Mouse (Mus musculus) spleen, adult 2 months (tissue): ENCODE data around the gene Kat7. TPM values are rescaled to one million over a fixed set of nuclear protein-coding genes. Genes with fewer than 3 reads are reported as not detected.

Source experiments
- DNase-seq, 2 experiments: peaks; one replicate each; pipeline versions ENCODE4 v3.0.0 to v3.0.0-alpha.2; 2012 to 2021; ENCODE audit warnings: low spot score in 2 of 2, low read depth in 1 of 2
- H3K27ac ChIP-seq: fragments of 200-500 bp; 2 replicates; pipeline ENCODE4 v1.5.1; 2012; ENCODE audit warnings: low read length, inconsistent platforms; ENCODE audit not compliant: insufficient read depth
- H3K27me3 ChIP-seq: fragments of 200-500 bp; 2 replicates; pipeline ENCODE4 v1.6.1; 2012; ENCODE audit warnings: mild to moderate bottlenecking, moderate library complexity, low read length, inconsistent platforms; ENCODE audit not compliant: control insufficient read depth, insufficient read depth
- H3K36me3 ChIP-seq: fragments of 200-500 bp; 2 replicates; pipeline ENCODE4 v1.6.1; 2012; ENCODE audit warnings: mild to moderate bottlenecking, low read length, inconsistent platforms; ENCODE audit not compliant: control insufficient read depth, insufficient read depth
- H3K4me1 ChIP-seq: fragments of 200-500 bp; 2 replicates; pipeline ENCODE4 v1.6.1; 2011; ENCODE audit warnings: inconsistent platforms; ENCODE audit not compliant: control insufficient read depth, insufficient read depth, insufficient read length
- H3K4me3 ChIP-seq: fragments of 200-500 bp; 2 replicates; pipeline ENCODE4 v1.5.1; 2011; ENCODE audit warnings: mild to moderate bottlenecking, inconsistent platforms; ENCODE audit not compliant: insufficient read depth, insufficient read length; ENCODE audit errors: extremely low read depth
- CTCF ChIP-seq: fragments of 200-500 bp; IDR thresholded peaks from 2 replicates; pipeline ENCODE4 v1.5.1; 2011; ENCODE audit warnings: mild to moderate bottlenecking, inconsistent platforms; ENCODE audit not compliant: insufficient read depth, insufficient read length, insufficient replicate concordance; ENCODE audit errors: extremely low read depth
- POLR2A ChIP-seq: fragments of 200-500 bp; IDR thresholded peaks from 2 replicates; pipeline ENCODE4 v1.6.1; 2011; ENCODE audit warnings: low read depth, low read length, inconsistent platforms
- WGBS: fragments of 180-500 bp; shearing (Covaris S2); methylation state at CpG from one replicate; pipeline ENCODE4 v1.1.7; 2018; 5-methylcytosine and 5-hydroxymethylcytosine counted together
- polyA plus RNA-seq: library from polyadenylated mRNA; depleted of rRNA; stranded (reverse); fragments of >200 nt; gene quantifications from 2 replicates; pipeline ENCODE4 v1.2.3, GENCODE M21; 2012

Kat7 gene
- polyA plus RNA-seq, 1 experiment = 25.2 TPM

DNA sequence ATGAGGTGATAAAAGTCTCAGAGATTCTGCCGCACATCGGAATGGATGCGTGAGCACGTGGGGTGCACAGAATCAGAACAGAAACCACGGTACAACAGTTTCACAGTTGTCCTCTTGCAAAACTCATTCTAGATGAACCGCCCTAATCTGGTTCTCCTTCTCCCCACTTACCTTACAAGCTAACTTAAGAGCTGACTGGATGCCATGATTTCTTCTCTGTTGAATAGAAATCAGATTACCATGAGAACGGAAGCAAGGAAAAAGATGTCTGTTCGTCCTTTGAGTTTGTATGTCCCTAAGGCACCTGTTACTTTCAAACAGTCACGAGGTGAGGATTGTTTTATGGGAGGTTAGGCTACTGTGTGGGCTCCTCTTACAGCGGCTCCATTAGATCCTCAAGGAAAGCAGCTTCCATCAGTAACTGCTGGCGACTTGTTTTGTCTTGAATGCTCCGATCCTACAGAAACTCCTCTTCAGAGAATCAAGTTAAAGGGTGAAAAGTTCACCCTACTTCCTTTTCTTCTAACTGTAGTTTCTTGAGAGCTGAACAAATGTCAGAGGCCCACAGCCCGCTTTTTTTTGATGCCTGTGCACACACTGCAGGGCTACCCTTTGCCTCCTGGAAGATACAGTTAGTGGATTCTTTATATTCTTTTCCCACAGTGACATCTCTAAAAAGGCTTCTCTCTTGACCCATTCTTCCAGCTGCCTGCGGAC lies 44.3 kb upstream of the Kat7 start:
- peaks cover 49% of the 10 kb centered on the region; the same call in 1 of the 2 replicates for H3K4me1 ChIP-seq

DNA sequence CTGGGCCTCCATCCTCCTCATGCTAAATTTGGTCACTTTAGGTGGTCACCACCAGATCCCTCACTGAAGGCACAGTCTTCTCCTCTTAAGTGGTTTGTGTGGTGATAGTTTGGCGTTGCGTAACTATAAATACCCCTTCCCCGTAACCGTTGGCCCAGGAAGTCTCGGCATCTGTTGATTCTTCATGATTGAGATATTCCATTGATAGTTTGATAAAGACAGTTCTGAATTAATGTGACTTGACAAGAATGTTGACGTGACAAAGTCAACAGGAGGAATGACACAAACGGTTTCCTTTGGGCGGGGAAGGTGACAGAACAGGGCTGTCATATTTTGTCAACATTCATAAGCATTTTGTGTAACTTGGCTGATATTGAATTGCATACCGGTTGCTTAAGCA lies 43.2 kb upstream of the Kat7 start:
- peaks cover 2% of the 10 kb centered on the region; the same call in 1 of the 2 replicates for H3K36me3 ChIP-seq
- H3K27ac ChIP-seq = peak overlapping the region; percentile 17; the same call in 1 of the 2 replicates
- WGBS = 31% methylated on average over 9 of the region's 9 CpGs

More for the DNA sequence above, 44.3 kb upstream of the Kat7 start:
- TF ChIP-seq CTCF (no peak), POLR2A (no peak)
- Histone ChIP-seq H3K36me3 (no peaks in the 10 kb centered on the region), H3K27me3 (no peaks in the 10 kb centered on the region), H3K4me3 (peak overlapping the region; percentile 39), H3K27ac (peak overlapping the region; percentile 89)
- WGBS = 13% methylated on average over 14 of the region's 14 CpGs
- no peak for DNase-seq

DNA sequence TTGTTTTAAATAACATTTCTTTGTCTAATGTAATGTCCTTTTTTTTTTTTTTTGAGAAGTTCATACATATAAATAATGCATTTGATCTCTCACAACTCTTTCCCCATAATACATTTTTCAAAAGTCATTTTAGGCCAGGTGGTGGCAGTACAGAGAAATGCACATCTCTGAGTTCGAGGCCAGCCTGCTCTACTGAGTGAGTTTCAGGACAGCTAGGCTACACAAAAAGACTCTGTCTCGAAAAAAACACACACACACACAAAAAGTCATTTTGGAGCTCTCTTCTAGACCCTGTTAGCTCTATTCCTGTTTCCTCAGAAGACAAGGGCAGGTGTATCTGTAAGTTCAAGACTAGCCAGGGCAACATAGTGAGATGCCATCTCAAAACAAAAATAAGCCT lies 42.6 kb upstream of the Kat7 start:
- no peak for DNase-seq
- Histone ChIP-seq H3K4me1 (peaks cover 44% of the 10 kb centered on the region; the same call in 1 of the 2 replicates), H3K4me3 (no peak overlapping the region), H3K27ac (peak overlapping the region; percentile 17; the same call in 1 of the 2 replicates), H3K27me3 (no peaks in the 10 kb centered on the region), H3K36me3 (peaks cover 4% of the 10 kb centered on the region; the same call in 1 of the 2 replicates)
- 56% methylated on average over 2 of the region's 2 CpGs for WGBS
- TF ChIP-seq CTCF (no peak), POLR2A (no peak)

More for the DNA sequence above, 43.2 kb upstream of the Kat7 start:
- no peak overlapping the region for H3K4me3 ChIP-seq
- H3K27me3 ChIP-seq = no peaks in the 10 kb centered on the region
- no peak for DNase-seq
- TF ChIP-seq POLR2A = no peak
- no peak for TF ChIP-seq CTCF
- H3K4me1 ChIP-seq = peaks cover 48% of the 10 kb centered on the region; the same call in 1 of the 2 replicates

DNA sequence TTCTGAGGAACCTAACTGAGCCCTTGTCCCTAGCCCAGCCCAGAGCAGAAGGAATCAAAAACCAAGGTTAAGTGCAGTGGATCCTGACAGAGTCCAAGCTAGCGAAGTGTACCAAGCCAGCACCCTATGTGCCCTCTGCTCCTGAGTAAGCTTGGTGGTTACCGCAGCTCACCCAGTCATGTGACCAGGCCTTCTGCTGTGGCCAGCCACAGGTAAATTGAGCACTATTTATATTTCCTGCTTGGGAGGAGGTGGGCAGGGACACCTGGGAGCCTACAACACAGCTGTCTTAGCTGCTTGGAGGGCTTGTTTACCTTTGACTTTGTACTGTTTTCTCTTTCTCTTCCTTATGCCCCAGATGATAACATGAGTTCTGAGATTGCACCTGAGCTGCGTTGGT lies 40.9 kb upstream of the Kat7 start:
- WGBS = 48% methylated on average over 3 of the region's 3 CpGs

DNA sequence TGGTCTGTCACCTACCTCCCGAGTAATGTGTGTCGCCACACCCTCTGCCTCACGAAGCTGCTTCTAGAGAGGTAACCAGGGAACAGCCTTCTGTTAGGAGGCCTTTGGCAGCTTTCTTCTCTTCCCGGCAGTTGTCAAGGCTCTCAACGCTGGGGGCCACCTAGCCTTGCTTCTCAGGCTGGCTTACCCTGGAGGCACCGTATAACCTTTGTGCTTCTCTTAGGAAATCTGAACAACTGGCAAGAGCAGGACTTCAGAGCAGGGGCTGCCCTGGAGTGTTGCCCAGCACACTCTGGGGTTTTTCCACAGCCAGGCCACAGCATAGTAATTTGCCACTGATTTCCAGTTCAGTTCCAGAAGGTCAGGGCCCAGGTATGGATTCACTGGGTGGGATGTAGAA lies 40.2 kb upstream of the Kat7 start:
- Histone ChIP-seq H3K36me3 (peaks cover 14% of the 10 kb centered on the region), H3K4me3 (no peak overlapping the region), H3K27me3 (no peaks in the 10 kb centered on the region), H3K4me1 (peaks cover 29% of the 10 kb centered on the region; the same call in 1 of the 2 replicates), H3K27ac (peak overlapping the region; percentile 42; the same call in 1 of the 2 replicates)
- TF ChIP-seq CTCF = no peak
- TF ChIP-seq POLR2A = no peak
- no peak for DNase-seq
- 68% methylated on average over 6 of the region's 6 CpGs for WGBS

More for the DNA sequence above, 40.9 kb upstream of the Kat7 start:
- Histone ChIP-seq H3K4me1 (peaks cover 34% of the 10 kb centered on the region; the same call in 1 of the 2 replicates), H3K4me3 (no peak overlapping the region), H3K27ac (peak overlapping the region; percentile 74), H3K27me3 (no peaks in the 10 kb centered on the region), H3K36me3 (peaks cover 13% of the 10 kb centered on the region)
- no peak for TF ChIP-seq POLR2A
- TF ChIP-seq CTCF = no peak
- DNase-seq = peak in 1 of 2 experiments; percentile 52

DNA sequence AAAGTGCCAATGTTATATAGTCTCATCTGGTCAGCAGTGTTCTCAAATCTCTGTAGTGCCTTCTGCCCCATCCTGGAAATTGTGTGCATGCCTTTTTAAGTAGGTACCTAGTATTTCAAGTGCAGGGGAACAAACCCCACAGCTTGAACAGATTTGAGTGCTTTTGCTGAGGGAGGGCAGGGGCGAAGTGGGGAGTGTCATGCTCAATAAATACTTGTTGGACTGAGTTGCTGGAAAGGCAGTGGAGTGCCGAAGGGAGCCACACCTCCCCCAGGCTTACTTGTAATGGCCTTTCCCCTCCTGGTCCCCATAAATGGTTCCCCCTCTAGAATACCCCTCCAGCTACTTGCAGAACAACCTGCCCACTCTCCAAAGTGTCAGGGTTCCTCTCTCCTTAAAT lies 34.1 kb upstream of the Kat7 start:
- Histone ChIP-seq H3K4me3 (no peak overlapping the region), H3K27me3 (no peaks in the 10 kb centered on the region), H3K27ac (no peak overlapping the region), H3K36me3 (peaks cover 14% of the 10 kb centered on the region), H3K4me1 (peaks cover 11% of the 10 kb centered on the region; the same call in 1 of the 2 replicates)
- DNase-seq = no peak
- WGBS = 84% methylated on average over 2 of the region's 2 CpGs
- TF ChIP-seq CTCF (no peak), POLR2A (no peak)

DNA sequence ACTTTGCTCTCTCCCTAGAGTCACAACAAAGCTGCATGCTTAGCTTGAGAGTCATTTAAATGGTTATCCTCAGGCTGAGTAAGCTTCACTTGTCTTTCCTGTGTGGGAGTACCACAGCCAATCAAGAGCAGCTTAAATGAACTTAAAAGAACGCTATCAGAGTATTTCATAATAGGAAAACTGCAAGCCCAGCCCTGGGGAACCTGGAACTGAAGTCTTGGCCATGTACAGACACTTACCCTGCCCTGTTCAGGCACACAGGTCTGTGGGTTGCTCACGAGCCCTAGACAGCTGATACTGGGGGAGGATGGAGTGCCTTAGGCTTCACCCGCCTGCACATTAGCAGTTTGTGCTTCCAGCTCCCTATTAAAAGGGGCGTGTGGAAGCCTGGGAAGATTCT lies 33.1 kb upstream of the Kat7 start:
- H3K27ac ChIP-seq = no peak overlapping the region
- 73% methylated on average over 4 of the region's 4 CpGs for WGBS
- H3K27me3 ChIP-seq = no peaks in the 10 kb centered on the region
- peaks cover 14% of the 10 kb centered on the region; the same call in 1 of the 2 replicates for H3K4me1 ChIP-seq
- DNase-seq = no peak
- H3K36me3 ChIP-seq = peaks cover 11% of the 10 kb centered on the region; the same call in 1 of the 2 replicates
- no peak overlapping the region for H3K4me3 ChIP-seq
- TF ChIP-seq CTCF = no peak
- TF ChIP-seq POLR2A = no peak
